Mouse (Mus musculus) urinary bladder, postnatal 14 days (tissue): ENCODE results near the gene Gpr107.

Experiments used
- DNase-seq: peaks from one replicate; pipeline ENCODE4 v3.0.0; 2021; ENCODE audit warnings: low spot score

Gpr107 gene

GRCm38 (mm10) chr2:31151892-31152812 is at the start of gene Gpr107:
Gpr107 (plus strand) TSS chr2:31152316.
- peak; percentile 83 for DNase-seq

DNA sequence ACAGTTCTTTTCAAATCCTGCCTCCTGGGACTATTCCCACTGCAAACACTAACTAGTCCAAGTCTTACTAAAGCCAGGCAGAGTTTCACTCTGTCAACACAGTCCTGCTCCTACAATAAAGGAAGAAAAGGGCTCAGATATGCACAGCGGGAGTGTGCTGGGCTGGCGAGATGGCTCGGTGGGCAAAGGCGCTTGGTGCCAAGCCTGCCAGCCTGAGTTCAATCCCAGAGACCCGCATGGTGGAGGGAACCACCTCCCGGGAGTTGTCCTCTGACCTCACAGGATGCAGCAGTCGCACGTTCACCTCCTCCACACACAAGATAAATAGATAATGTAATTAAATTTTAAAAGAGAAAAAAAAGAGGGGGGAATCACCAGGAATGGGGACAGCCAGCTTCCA is 48.8 kb upstream of the Gpr107 start:
- DNase-seq, result no peak

GRCm38 (mm10) chr2:31105279-31105678 is 46.8 kb upstream of the Gpr107 start:
- no peak for DNase-seq

DNA sequence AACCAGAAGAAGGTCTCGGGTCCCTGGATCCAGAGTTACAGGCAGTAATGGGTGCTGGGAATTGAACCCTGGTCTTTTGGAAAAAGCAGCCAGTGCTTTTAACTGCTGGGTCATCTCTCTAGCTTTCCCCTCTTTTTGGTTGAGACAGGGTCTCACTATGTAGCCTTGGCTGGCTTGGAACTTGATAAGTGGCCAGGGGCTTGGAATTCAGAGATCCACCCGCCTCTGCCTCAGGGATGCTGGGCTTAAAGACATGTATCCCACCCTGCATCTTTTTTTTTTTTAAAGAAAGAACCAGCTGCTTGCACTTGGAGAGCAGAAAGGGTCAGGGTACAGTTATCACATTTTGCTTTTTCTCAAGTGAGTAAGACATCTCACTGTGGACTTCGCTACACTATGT is 46.1 kb upstream of the Gpr107 start:
- DNase-seq, result no peak

DNA sequence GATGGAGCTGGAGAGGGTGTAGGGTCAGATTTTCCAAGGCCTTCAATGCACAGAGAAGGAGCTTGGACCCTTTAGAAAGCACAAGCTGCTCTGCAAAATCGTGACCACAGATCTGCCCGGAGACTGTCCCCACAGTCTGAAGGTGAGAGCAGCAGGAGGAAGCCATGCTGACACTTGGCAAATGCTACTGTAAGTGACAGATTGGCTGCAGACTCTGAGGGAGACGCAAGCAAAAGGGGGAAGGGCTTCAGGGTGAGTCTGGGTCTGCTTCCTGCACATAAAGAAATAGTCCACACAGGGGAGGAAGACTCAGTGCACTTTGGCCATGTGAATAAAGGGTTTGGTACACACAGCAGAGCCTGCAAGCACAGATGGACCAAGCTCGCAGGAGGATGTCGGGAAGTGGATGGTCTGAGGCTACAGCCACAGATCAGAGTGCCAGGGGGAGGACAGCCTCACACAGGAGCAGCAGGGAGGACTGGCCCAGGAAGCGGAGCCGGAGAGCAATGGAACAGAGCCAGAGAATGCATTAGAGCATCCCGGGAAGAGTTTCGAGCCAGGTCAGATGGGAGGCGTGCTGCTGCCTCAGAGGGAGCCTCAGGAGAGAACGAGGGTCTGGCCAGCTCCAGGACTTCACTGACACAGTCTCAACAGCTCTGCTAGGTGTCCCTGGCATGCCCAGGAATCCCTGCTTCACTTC is 45.3 kb upstream of the Gpr107 start:
- peak; percentile 39 for DNase-seq

DNA sequence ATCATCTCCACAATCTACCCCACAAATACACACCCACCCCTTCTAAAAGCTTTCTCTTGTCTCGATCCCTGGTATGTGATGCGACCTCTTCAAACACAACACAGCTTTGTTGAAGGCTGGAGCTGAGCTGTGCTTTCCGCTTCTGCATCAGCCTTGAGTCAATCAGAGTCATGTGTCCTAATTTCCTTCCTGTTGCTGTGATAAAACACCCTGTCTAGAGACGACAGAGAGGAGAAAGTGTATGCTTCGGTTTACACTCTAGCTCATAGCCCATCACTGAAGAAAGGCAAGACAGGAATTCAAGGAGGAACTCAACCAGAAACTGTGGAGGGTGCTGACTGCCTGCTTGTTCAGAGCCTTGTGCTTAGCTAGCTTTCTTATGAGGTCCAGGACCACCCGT is 43.9 kb upstream of the Gpr107 start:
- DNase-seq, result no peak

DNA sequence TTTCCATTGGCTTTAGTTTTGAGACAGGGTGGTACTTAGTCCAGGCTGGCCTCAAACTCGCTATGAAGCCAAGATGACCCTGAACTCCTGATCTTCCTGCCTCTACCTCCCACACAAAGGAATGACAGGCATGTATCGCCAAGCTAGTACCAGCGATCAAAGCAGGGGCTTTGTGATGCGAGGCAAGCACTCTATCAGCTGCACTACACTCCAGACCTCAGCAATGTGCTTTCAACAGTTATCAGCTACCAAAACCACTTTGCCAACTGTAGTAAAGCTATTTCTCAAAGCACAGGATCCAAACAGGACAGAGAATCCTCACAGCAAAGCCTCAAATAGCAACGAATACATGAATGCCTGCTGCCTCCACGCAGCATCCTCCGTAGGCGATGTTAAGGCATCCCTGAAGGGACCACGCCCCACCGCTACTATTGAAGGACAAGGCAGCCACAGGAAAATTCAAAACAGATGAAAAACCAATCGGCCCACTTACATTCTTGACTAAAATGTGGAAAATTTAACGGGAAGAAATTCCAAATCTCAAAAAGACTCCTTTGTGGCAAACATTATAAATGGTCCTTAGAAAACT is 42.1 kb upstream of the Gpr107 start:
- no peak for DNase-seq

GRCm38 (mm10) chr2:31111685-31112084 is 40.4 kb upstream of the Gpr107 start:
- DNase-seq, result no peak

- DNase-seq, result no peak
Observed at GRCm38 (mm10) chr2:31114205-31114604, 37.9 kb upstream of the Gpr107 start.

GRCm38 (mm10) chr2:31115091-31115942 is 36.8 kb upstream of the Gpr107 start:
- DNase-seq, result no peak

DNA sequence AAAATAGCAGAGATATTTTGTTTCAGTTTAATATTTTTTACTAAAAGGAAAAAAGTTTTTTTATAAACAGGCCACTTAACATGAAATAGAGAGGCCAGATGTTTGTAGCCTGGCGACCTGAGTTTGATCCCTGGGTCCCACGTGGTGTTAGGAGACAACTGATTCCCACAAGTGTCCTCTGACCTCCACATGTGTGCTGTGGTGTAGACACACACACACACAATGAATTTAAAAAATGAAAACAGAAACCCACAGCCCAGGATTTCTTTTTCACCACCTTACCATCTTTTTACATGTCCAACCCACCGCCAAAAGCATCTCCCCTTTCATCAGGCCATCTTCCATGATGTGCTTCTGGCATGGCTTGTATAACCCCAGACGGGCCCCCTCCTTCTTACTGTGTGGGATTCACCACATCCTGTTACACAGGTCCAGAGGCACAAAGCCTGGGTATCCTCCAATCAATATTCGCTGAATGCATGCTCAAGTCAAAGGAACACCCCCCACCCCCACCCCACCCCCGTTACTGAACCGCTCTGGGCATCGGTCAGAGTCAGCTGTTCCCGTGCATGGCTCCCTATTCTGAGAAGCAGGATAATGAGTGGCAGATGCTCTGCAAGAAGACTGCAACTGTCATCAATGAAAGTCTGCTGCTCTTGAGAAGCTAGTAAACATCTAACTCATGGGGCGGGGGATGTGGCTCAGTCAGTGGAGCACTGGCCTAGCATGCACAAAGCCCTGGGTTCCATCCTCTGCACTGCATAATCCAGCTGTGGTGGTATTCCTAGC is 36.0 kb upstream of the Gpr107 start:
- no peak for DNase-seq

DNA sequence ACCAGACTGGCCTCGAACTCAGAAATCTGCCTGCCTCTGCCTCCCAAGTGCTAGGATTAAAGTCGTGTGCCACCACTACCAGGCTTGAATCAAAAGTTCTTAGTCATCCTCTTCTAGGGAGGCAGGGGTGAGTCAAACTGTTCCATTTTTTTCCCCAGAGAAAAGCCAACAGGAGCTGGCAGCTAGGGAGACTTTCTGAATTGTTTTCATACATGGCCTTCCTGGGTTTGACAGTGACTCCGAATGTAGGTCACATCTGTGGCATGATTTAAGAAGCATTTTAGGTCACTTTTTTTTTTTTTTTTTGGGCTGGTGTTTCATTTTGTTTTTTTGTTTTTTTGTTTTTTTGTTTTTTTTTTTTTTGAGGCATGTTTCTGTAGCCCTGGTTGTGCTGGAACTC is 33.9 kb upstream of the Gpr107 start:
- DNase-seq, result no peak

GRCm38 (mm10) chr2:31118639-31119380 is 33.3 kb upstream of the Gpr107 start:
- no peak for DNase-seq

GRCm38 (mm10) chr2:31119795-31120194 is 32.3 kb upstream of the Gpr107 start:
- no peak for DNase-seq

GRCm38 (mm10) chr2:31121131-31121693 is 30.9 kb upstream of the Gpr107 start:
- DNase-seq, result no peak

- DNase-seq, result no peak
Observed at GRCm38 (mm10) chr2:31122806-31123205, 29.3 kb upstream of the Gpr107 start.

DNA sequence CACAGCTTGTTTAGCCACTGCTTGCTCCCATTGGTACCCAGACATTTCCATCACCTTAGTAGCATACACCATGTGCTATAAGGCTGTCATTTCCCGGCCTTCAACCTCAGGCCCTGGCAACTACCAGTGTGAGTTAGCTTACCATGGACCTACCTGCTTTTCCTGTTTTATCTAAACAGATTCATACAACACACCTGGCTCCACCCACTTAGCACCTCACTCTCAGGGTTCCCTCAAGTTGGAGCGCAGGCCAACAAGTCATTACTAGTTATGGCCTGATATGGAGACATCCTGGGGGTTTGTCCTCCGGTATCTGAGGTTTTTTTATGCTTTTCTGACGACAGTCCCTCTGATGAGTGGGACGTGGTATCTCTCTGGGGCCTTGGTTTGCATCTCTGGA is 28.6 kb upstream of the Gpr107 start:
- DNase-seq, result peak; percentile 64

DNA sequence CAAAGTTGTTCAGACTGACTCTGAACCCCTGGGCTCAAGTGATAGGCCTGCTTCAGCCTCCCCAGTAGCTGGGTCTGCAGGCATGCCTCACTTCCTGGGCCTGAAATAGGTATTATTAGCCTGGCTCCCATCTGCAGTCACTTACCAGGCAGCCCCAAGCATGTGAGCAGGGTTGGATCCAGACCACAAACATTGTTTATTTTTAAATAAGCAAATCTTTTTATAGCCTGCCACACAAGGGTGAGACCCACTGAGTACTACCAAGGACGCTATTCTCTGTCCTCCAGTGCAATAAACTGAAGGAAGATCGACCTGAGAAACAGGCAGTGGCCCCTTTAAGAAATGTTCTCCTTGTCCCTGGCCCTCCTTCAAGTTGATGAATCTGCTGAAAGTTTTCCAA is 27.4 kb upstream of the Gpr107 start:
- no peak for DNase-seq

DNA sequence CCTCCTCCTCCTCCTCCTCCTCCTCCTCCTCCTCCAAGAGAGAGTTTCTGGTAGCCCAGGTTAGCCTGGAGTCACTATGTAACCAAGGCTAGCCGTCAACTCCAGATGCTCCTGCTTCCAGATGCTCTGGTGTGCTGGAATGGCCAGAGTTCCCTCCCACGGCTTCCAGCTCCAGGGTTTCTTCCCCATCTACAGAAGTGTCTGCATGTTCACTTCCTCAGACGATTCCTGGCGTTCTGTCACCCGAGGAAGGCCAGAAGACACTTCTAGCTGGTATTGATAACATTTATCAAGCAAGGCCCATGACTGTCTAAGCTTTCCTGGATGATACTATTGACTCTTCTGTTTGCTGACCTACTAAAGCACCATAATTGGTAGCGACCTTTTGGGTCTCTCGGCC is 27.0 kb upstream of the Gpr107 start:
- DNase-seq, result no peak

GRCm38 (mm10) chr2:31126048-31126447 is 26.1 kb upstream of the Gpr107 start:
- DNase-seq, result no peak
